Mouse (Mus musculus): ENCODE measurements around the gene Pygo2. TPM values are rescaled to one million over a fixed set of nuclear protein-coding genes. Genes with fewer than 3 reads are reported as not detected.
A peak's percentile ranks its signal among the peaks of the same experiment; 100 is the strongest.

Pygo2 gene
- polyA plus RNA-seq, 1 experiment from 2014 or later: 30.3 TPM

- no peak for TF ChIP-seq CTCF (IDR thresholded peaks at IDR 0.05; ENCODE audit: low read depth)
Measured at GRCm38 (mm10) chr3:89432606-89433005, 2.6 kb downstream of the Pygo2 start.

GRCm38 (mm10) chr3:89434532-89434931 lies 4.5 kb downstream of the Pygo2 start:
- H3K9me3 ChIP-seq (replicated peaks; ENCODE audit: low read length): no peaks in the 10 kb centered on the region
- H3K9ac ChIP-seq (ENCODE audit: low read depth, low read length): no peak overlapping the region
- H3K27me3 ChIP-seq (ENCODE audit: insufficient read depth, low read length): no peaks in the 10 kb centered on the region
- no peak for TF ChIP-seq CTCF (IDR thresholded peaks at IDR 0.05; ENCODE audit: low read depth)
- no peak overlapping the region for H3K4me3 ChIP-seq (replicated peaks; ENCODE audit: low read depth, low read length)
- DNase-seq (ENCODE audit: low spot score) (no peak), ATAC-seq (replicated peaks; ENCODE audit: low FRiP score, low read depth) (no peak)
- no peak overlapping the region for H3K27ac ChIP-seq
- no peak overlapping the region for H3K4me2 ChIP-seq (ENCODE audit: low read length)
- peaks cover 13% of the 10 kb centered on the region for H3K4me1 ChIP-seq (replicated peaks; ENCODE audit: insufficient read depth, low read length)
- 87% methylated on average over 11 of the region's 11 CpGs for WGBS
- peaks cover 17% of the 10 kb centered on the region for H3K36me3 ChIP-seq (ENCODE audit: insufficient read depth, low read length)

More at GRCm38 (mm10) chr3:89432606-89433005, 2.6 kb downstream of the Pygo2 start:
- 92% methylated on average over 8 of the region's 8 CpGs for whole genome bisulfite sequencing
- H3K4me1 ChIP-seq (replicated peaks; ENCODE audit: insufficient read depth, low read length): peaks cover 13% of the 10 kb centered on the region
- H3K9me3 ChIP-seq (replicated peaks; ENCODE audit: low read length): no peaks in the 10 kb centered on the region
- no peaks in the 10 kb centered on the region for H3K27me3 ChIP-seq (ENCODE audit: insufficient read depth, low read length)
- peaks cover 22% of the 10 kb centered on the region for H3K36me3 ChIP-seq (ENCODE audit: insufficient read depth, low read length)
- DNase-seq (ENCODE audit: low spot score) (no peak), ATAC-seq (replicated peaks; ENCODE audit: low FRiP score, low read depth) (no peak)
- H3K4me2 ChIP-seq (ENCODE audit: low read length): no peak overlapping the region
- no peak overlapping the region for H3K27ac ChIP-seq
- no peak overlapping the region for H3K4me3 ChIP-seq (replicated peaks; ENCODE audit: low read depth, low read length)
- no peak overlapping the region for H3K9ac ChIP-seq (ENCODE audit: low read depth, low read length)

GRCm38 (mm10) chr3:89435041-89435440 lies 5.0 kb downstream of the Pygo2 start:
- no peak for DNase-seq (ENCODE audit: low spot score)
- TF ChIP-seq CTCF (IDR thresholded peaks at IDR 0.05; ENCODE audit: low read depth): no peak
- Histone ChIP-seq H3K4me2 (ENCODE audit: low read length) (no peak overlapping the region), H3K36me3 (ENCODE audit: insufficient read depth, low read length) (peaks cover 17% of the 10 kb centered on the region), H3K9me3 (replicated peaks; ENCODE audit: low read length) (no peaks in the 10 kb centered on the region), H3K9ac (ENCODE audit: low read depth, low read length) (no peak overlapping the region), H3K4me3 (replicated peaks; ENCODE audit: low read depth, low read length) (no peak overlapping the region), H3K27ac (no peak overlapping the region), H3K4me1 (replicated peaks; ENCODE audit: insufficient read depth, low read length) (peaks cover 13% of the 10 kb centered on the region), H3K27me3 (ENCODE audit: insufficient read depth, low read length) (no peaks in the 10 kb centered on the region)
- 72% methylated on average over 7 of the region's 7 CpGs for WGBS
- ATAC-seq (replicated peaks; ENCODE audit: low FRiP score, low read depth): no peak

DNA sequence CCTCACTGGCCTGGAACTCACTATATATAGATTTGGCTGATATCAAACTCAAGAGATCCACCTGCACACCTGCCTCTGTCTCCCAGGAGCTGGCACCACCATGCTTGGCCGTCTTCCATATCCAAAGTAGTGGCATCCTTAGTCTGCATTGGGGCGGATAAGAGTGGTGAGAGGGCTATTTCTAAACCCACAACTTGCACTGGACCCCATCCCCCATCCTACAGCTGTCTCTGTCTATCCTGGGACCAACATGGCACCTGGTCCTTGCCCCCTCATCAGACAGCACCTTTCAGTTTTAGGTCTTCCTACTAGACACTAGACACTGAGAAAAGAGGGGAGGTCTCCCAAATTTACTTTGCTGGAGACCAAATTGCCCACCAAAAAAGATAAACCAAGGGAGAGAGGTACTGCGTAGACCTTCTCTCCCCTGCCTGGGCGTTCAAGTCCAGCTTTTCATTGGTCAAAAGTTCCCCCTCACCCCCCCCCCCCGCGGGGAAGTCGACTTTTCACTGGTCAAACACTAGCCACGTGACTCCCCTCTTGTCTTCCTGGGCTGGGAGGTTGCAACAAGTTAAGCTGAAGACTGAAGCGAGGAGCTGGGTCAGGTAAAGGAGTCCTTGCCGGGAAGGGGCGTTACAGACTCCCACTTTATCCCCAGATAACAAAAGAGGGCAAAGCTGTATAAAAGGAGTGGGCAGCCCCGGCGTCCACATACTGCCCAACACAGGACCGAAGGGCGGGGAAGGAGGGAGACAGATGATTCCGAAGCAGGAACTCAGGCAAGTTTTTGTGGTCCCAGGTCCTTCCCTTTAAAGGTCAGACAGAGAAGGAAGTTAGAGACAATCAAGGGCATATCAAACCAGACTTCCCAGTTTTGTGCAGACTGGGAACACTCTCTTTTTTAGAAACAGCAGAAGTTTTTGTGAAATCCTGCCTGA lies 6.4 kb downstream of the Pygo2 start, which contains the start of gene Pbxip1:
TSS of gene Pbxip1 (plus strand) at position 531 of the 938 bp plus-strand sequence.
- ATAC-seq (replicated peaks; ENCODE audit: low FRiP score, low read depth) (peak; percentile 81), DNase-seq (ENCODE audit: low spot score) (peak; percentile 93)
- peaks cover 17% of the 10 kb centered on the region for H3K36me3 ChIP-seq (ENCODE audit: insufficient read depth, low read length)
- WGBS: 5% methylated on average over 16 of the region's 16 CpGs
- H3K4me2 ChIP-seq (ENCODE audit: low read length): peak within 1 kb of the TSS; percentile 77
- peak within 1 kb of the TSS; percentile 59 for H3K9ac ChIP-seq (ENCODE audit: low read depth, low read length)
- peak within 1 kb of the TSS; percentile 47 for H3K4me3 ChIP-seq (replicated peaks; ENCODE audit: low read depth, low read length)
- no peaks in the 10 kb centered on the region for H3K27me3 ChIP-seq (ENCODE audit: insufficient read depth, low read length)
- H3K9me3 ChIP-seq (replicated peaks; ENCODE audit: low read length): no peaks in the 10 kb centered on the region
- no peak for TF ChIP-seq CTCF (IDR thresholded peaks at IDR 0.05; ENCODE audit: low read depth)
- H3K27ac ChIP-seq: peak within 1 kb of the TSS; percentile 87
- peaks cover 9% of the 10 kb centered on the region for H3K4me1 ChIP-seq (replicated peaks; ENCODE audit: insufficient read depth, low read length)

GRCm38 (mm10) chr3:89437269-89437668 lies 7.3 kb downstream of the Pygo2 start:
- 31% methylated on average over 5 of the region's 5 CpGs for WGBS
- H3K36me3 ChIP-seq (ENCODE audit: insufficient read depth, low read length): peaks cover 15% of the 10 kb centered on the region
- peak overlapping the region; percentile 87 for H3K27ac ChIP-seq
- peak overlapping the region; percentile 59; the same call in 1 of the 2 replicates for H3K9ac ChIP-seq (ENCODE audit: low read depth, low read length)
- no peaks in the 10 kb centered on the region for H3K9me3 ChIP-seq (replicated peaks; ENCODE audit: low read length)
- peak overlapping the region; percentile 47 for H3K4me3 ChIP-seq (replicated peaks; ENCODE audit: low read depth, low read length)
- DNase-seq (ENCODE audit: low spot score): no peak
- no peaks in the 10 kb centered on the region for H3K27me3 ChIP-seq (ENCODE audit: insufficient read depth, low read length)
- ATAC-seq (replicated peaks; ENCODE audit: low FRiP score, low read depth): no peak
- TF ChIP-seq CTCF (IDR thresholded peaks at IDR 0.05; ENCODE audit: low read depth): no peak
- peaks cover 6% of the 10 kb centered on the region for H3K4me1 ChIP-seq (replicated peaks; ENCODE audit: insufficient read depth, low read length)
- peak overlapping the region; percentile 77 for H3K4me2 ChIP-seq (ENCODE audit: low read length)

DNA sequence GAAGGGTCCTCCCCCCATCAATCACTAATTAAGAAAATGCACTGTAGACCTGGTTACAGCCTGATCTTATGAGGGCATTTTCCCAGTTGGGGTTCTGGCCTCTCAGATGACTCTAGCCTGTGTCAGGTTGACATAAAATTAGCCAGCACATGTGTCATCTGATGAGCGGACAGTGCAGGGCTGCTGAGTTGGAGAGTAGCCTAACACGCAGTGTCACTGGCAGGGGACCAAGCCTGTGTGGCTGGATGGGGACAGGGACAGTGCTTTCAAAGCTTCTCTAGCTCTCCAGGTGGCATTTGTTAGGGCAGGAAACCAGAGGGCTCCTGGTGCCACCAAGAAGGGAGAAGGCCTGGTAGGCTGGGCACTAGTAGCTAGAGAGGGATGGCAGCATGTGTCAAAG lies 10.7 kb downstream of the Pygo2 start:
- peaks cover 15% of the 10 kb centered on the region; the same call in 1 of the 2 replicates for H3K36me3 ChIP-seq (ENCODE audit: insufficient read depth, low read length)
- no peaks in the 10 kb centered on the region for H3K27me3 ChIP-seq (ENCODE audit: insufficient read depth, low read length)
- 96% methylated on average over 2 of the region's 2 CpGs for WGBS
- ATAC-seq (replicated peaks; ENCODE audit: low FRiP score, low read depth): no peak
- no peak for DNase-seq (ENCODE audit: low spot score)
- no peak overlapping the region for H3K9ac ChIP-seq (ENCODE audit: low read depth, low read length)
- H3K4me1 ChIP-seq (replicated peaks; ENCODE audit: insufficient read depth, low read length): peaks cover 6% of the 10 kb centered on the region
- no peak overlapping the region for H3K4me2 ChIP-seq (ENCODE audit: low read length)
- TF ChIP-seq CTCF (IDR thresholded peaks at IDR 0.05; ENCODE audit: low read depth): no peak
- no peak overlapping the region for H3K4me3 ChIP-seq (replicated peaks; ENCODE audit: low read depth, low read length)
- H3K9me3 ChIP-seq (replicated peaks; ENCODE audit: low read length): no peaks in the 10 kb centered on the region
- no peak overlapping the region for H3K27ac ChIP-seq

Measured in kidney, postnatal 0 days (tissue).